In the genomic region with DNA sequence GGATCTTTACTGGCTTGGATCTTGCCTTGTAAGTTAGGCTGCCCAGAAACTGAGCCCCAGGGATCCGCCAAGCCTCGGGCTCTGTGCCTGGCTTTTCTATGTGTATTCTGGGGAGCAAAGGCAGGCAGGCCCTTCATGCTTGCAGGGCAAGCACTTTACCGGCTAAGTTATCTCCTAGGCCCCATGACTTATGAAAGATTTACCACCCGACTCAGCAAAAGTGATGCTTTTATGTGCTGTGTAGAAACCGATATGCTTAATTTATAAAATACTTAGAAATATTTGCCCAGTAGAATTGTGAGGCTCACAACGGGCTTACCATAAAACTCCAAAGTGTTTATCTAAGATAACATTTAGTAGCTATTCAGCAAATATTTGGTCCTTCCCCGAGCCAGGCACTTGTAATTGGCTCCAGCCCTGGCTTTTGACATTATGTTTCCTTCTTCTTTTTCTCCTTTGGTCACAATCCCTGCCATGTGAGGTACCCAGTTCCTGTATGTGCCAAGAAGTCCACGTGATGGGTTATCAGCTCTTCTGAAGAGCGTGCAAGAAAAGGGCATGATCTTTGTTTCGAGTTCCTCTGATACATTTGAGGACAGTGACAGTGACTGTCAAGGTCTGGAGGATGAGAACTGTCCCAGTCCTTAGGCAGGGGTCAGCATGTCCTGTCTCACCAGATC, we compare ENCODE assay signal across 11 mouse cellular contexts. TPM values are rescaled to one million over a fixed set of nuclear protein-coding genes. Genes with fewer than 3 reads are reported as not detected.
A peak's percentile ranks its signal among the peaks of the same experiment; 100 is the strongest.
DNase-seq lines count a peak whose midpoint lies in the region; ATAC-seq and TF ChIP-seq lines count a peak whose summit lies in the region.
"Had no signal": no experiment of that assay in that cellular context is flagged by ENCODE, and none has a peak within 500 bp of the region (broad histone marks: within the 10 kb centered on the region; RNA-seq: fewer than 3 reads in every experiment).

No protein-coding gene starts in this region.

- H3K27ac ChIP-seq in heart, postnatal 0 days (ENCODE audit: low read depth) = peak overlapping the region; percentile 67
- H3K27ac ChIP-seq: limb, embryonic 12.5 days had no signal

- no peaks in the 10 kb centered on the region for H3K27me3 ChIP-seq in heart, postnatal 0 days (ENCODE audit: control insufficient read depth, insufficient read depth, low read length)
- H3K27me3 ChIP-seq: limb, embryonic 12.5 days had no signal

- 0 out of 2 replicates have a peak, but pooled peaks cover 4% of the 10 kb centered on the region for H3K9me3 ChIP-seq in heart, postnatal 0 days (replicated peaks; ENCODE audit: control insufficient read depth, low read length)
- H3K9me3 ChIP-seq: limb, embryonic 12.5 days had no signal

- no peak overlapping the region for H3K9ac ChIP-seq in heart, postnatal 0 days (replicated peaks; ENCODE audit: low read depth, low read length)
- H3K9ac ChIP-seq: limb, embryonic 12.5 days had no signal

- TF ChIP-seq CTCF in heart, postnatal 0 days (IDR thresholded peaks at IDR 0.05; ENCODE audit: low read depth) = no peak

- peak; percentile 11 for DNase-seq in gastrocnemius, adult 18-20 months (ENCODE audit: low spot score)
- no peak for DNase-seq in gastrocnemius, postnatal 36 days
- peak; percentile 64 for DNase-seq in 416B (ENCODE audit: low read depth)
- peak; percentile 66 for DNase-seq in heart, postnatal 0 days (ENCODE audit: low spot score)
- peak; percentile 92 for DNase-seq in lung, postnatal 36 days
- no peak for DNase-seq in c-Kit-positive CD71-positive TER-119-positive erythroid progenitor cells, embryonic 14.5 days (ENCODE audit: low spot score)
- DNase-seq in left cerebral cortex, postnatal 36 days (ENCODE audit: low spot score in 2 of 2) = no peak
- DNase-seq: spleen, adult 18-20 months had no signal

- intact Hi-C loops in gastrocnemius, postnatal 36 days (cut with DNase I) = no loop called here
- intact Hi-C loops in left cerebral cortex, postnatal 36 days (cut with DNase I) = no loop called here

- 33% methylated on average over 10 of the region's 10 CpGs for WGBS in heart, postnatal 0 days

- no peak overlapping the region for H3K4me2 ChIP-seq in heart, postnatal 0 days (ENCODE audit: low read depth, low read length)
- H3K4me2 ChIP-seq: limb, embryonic 12.5 days had no signal

- TF ChIP-seq EP300 in heart, postnatal 0 days (IDR thresholded peaks at IDR 0.05; ENCODE audit: low read depth) = 0 out of 2 replicates have a peak, but pooled peaks have one; percentile 1

- peaks cover 17% of the 10 kb centered on the region; the same call in 1 of the 2 replicates for H3K4me1 ChIP-seq in heart, postnatal 0 days (ENCODE audit: control insufficient read depth, insufficient read depth)

- H3K4me3 ChIP-seq in heart, postnatal 0 days (ENCODE audit: low read depth, low read length) = no peak overlapping the region
- H3K4me3 ChIP-seq: limb, embryonic 12.5 days had no signal

- no peaks in the 10 kb centered on the region for H3K36me3 ChIP-seq in heart, postnatal 0 days (replicated peaks; ENCODE audit: control insufficient read depth, insufficient read depth, low read length)
- H3K36me3 ChIP-seq: limb, embryonic 12.5 days had no signal

- peak; percentile 37 for ATAC-seq in heart, postnatal 0 days (ENCODE audit: insufficient read depth, low read depth)
- ATAC-seq in frontal cortex, adult (ENCODE audit: low TSS enrichment) = no peak
- ATAC-seq: activated CD4-positive, CD25-positive, alpha-beta regulatory T cell, adult 4 months had no signal

RNA-seq across cellular contexts. Expression of a gene that starts 3.8 kb away (rescaled TPM):
- 10 to 100 TPM; 39.4 to 45.3 TPM for total RNA-seq in gastrocnemius, adult 18-20 months (2021)
- 10 to 100 TPM; 33.8 to 35.6 TPM for total RNA-seq in gastrocnemius, postnatal 36 days (2021)
- total RNA-seq in heart, postnatal 0 days (2014; rRNA removed; ENCODE audit: low replicate concordance) = 51.3 and 71.0 TPM in 2 replicates
- polyA plus RNA-seq in heart, postnatal 0 days (2015; fragmentation: Nextera tagmentation; extraction: Ambion mirVana) = 278 and 304 TPM in 2 replicates
- 10 to 100 TPM; 68.4 to 79.1 TPM for total RNA-seq in left cerebral cortex, postnatal 36 days (2021)

RNA-seq across cellular contexts. Expression of a gene that starts 24.6 kb away (rescaled TPM):
- total RNA-seq in gastrocnemius, adult 18-20 months (2021) = 10 to 100 TPM; 14.1 to 16.0 TPM
- 10 to 100 TPM; 14.0 to 14.2 TPM for total RNA-seq in gastrocnemius, postnatal 36 days (2021)
- 19.2 and 28.3 TPM in 2 replicates for total RNA-seq in heart, postnatal 0 days (2014; rRNA removed; ENCODE audit: low replicate concordance)
- 11.7 and 13.5 TPM in 2 replicates for polyA plus RNA-seq in heart, postnatal 0 days (2015; fragmentation: Nextera tagmentation; extraction: Ambion mirVana)
- total RNA-seq in left cerebral cortex, postnatal 36 days (2021) = 10 to 100 TPM; 86.2 to 93.0 TPM

RNA-seq across cellular contexts. Expression of a gene that starts 58.0 kb away (rescaled TPM):
- total RNA-seq in gastrocnemius, adult 18-20 months (2021) = not detected
- not detected for total RNA-seq in gastrocnemius, postnatal 36 days (2021)
- 0.31 and 0.54 TPM in 2 replicates for total RNA-seq in heart, postnatal 0 days (2014; rRNA removed; ENCODE audit: low replicate concordance)
- 0.04 and 0.08 TPM in 2 replicates for polyA plus RNA-seq in heart, postnatal 0 days (2015; fragmentation: Nextera tagmentation; extraction: Ambion mirVana)
- under 1 TPM; 0.22 to 0.43 TPM for total RNA-seq in left cerebral cortex, postnatal 36 days (2021)

Comparison
In these comparisons a context has a peak if more than half of its experiments do, and no peak if none do; other contexts are left out.
1. DNase-seq: peak in gastrocnemius, adult 18-20 months (single experiment), 416B (single experiment), heart, postnatal 0 days (single experiment) and lung, postnatal 36 days (single experiment); none in gastrocnemius, postnatal 36 days (0 of 2), c-Kit-positive CD71-positive TER-119-positive erythroid progenitor cells, embryonic 14.5 days (single experiment) and left cerebral cortex, postnatal 36 days (0 of 2).